Mouse (Mus musculus) testis, postnatal 14 days (tissue): Measurements from ENCODE around the gene Foxb1.

Source experiments
- DNase-seq: peaks from one replicate; pipeline ENCODE4 v3.0.0; 2021; ENCODE audit warnings: low spot score

Foxb1 gene

GRCm38 (mm10) chr9:69756456-69756855 is 4.3 kb downstream of the Foxb1 start:
- DNase-seq = no peak

GRCm38 (mm10) chr9:69756041-69756440 is 4.7 kb downstream of the Foxb1 start:
- DNase-seq = no peak

GRCm38 (mm10) chr9:69755157-69755556 is 5.6 kb downstream of the Foxb1 start:
- no peak for DNase-seq

- DNase-seq = no peak
These were observed 6.0 kb downstream of the Foxb1 start for GRCm38 (mm10) chr9:69754712-69755111.

DNA sequence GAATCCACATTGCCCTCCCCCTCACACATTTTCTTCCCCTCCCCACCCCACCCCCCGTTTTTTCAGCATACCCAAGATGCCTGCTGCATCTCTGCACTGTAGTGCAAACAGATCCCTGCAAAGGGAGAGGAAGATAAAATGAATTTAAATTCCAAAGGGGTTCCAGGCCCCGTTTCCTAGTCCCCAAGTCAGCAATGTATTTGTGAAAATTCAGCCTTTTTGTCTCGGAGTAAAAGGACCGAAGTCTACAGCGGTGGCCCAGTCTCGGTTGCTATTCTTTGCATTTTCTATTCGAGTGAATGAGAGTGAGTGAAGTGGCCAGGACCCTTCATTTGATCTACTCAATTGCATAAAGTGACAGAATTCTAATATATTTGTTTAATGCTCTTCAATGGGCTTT is 6.4 kb downstream of the Foxb1 start:
- no peak for DNase-seq

GRCm38 (mm10) chr9:69747971-69748370 is 12.8 kb downstream of the Foxb1 start:
- no peak for DNase-seq

- DNase-seq = no peak
These were observed 32.0 kb downstream of the Foxb1 start for GRCm38 (mm10) chr9:69728736-69729135.

DNA sequence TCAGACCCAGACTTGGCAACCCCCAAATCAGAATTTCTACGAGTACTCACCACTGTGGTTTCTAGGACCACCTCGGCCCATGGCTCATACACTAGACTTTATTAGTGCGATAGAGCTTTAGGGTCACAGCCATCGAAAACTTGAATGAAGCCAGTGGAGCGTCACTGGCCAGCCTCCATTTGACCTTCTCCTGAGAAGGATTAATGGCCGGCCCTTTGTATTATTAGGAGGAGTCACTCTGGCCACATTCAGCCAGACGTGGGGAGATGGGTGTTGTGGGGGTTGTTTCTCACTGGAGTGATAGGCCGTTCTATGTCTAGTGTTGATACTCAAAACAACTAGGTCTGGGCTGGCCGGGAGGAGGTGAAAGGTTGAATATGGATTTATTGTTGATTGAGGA is 42.3 kb downstream of the Foxb1 start:
- no peak for DNase-seq

GRCm38 (mm10) chr9:69716364-69716763 is 44.4 kb downstream of the Foxb1 start:
- no peak for DNase-seq

DNA sequence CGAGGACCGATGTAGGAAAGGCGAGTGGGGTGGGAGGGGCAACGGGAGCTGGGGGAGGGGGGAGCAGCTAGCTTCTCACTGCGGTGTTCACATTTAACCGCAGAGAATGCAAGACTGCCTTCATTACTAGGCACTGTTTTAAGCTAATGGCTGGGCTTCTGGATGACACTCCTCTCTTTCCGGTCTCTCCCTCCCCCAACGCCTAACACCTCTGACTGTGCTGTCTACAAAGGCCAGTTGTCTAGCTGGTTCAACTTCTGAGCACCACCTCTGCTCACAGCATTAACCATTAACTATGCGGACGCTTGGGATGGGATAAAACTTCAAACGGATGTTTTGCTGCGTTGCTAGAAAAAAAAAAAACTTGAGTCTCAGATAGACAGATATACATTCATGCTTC is 45.3 kb downstream of the Foxb1 start:
- DNase-seq = no peak

GRCm38 (mm10) chr9:69714346-69714745 is 46.4 kb downstream of the Foxb1 start:
- no peak for DNase-seq

DNA sequence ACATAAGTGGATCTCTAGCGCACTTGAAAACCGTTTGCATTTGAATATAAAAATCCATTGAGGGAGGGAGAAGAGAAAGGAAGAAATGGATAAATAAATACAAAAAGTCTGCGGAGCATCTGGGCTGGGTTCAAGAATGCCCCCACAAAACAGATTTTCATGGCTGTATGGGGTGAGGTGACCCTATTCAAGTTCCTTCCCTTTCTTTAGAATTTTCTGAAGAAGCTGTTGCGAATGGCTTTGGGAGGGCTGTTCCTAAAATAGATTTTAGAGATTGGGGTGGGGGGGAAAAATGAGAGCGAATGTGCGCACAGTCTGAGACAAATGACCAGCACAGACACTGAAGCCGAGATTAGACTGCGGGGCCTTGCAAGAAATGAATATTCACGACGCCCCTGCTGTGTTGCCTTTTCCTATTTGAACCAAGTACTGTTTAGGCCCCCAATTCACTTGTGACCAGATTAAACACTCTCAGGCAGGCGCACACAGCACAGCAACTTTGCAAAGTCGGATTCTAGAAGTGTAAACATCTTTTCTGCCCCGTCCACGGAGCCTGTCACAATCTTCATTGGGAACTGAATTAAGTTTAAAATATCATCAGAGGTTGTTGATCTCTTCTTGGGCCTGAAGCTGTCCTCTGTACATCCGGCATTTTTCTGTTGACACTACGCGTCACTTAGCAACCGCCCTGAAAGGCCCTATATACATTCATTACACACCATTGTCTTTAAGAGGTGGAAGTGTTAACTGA is 47.0 kb downstream of the Foxb1 start:
- no peak for DNase-seq

DNA sequence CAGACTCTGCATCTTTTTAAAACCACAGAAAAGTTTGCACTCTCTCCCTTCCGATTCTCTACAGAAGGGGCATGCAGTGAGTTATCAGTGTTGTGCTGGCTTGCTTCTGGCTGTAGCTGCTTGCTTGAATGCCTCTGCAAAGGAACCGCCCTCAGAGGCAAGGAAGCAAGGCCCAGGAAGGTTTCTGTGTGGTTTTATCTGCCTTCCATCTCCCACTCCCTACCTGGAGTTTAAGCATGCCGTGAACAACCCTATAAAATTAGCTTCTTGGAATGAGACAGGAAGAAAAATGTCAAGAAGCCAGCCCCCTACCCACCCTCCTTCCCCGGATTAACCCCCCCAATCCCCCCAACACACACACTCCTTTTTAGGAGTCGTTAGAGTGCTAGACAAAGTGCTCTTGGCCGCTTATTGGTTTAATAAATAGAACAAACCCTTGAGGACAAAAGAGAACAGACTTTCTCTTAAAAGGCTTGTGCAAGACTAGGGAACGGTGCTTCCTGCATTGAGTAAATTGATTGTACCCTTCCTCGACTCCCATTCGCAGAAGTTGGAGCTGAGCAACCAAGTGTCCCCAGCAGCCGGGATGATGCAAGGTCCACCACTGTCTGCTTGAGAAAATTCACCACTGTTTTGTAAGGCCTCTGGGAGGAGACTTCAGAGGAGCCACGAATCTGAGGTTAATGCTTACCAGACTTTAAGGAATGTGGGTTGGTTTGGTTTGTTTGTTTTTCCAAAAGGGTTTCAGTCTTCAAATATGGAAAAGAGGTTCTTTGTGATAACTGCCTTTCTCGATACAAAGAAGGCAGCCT is 47.8 kb downstream of the Foxb1 start:
- no peak for DNase-seq
